Comparison of ENCODE assay signal across 10 mouse cellular contexts in the genomic region with DNA sequence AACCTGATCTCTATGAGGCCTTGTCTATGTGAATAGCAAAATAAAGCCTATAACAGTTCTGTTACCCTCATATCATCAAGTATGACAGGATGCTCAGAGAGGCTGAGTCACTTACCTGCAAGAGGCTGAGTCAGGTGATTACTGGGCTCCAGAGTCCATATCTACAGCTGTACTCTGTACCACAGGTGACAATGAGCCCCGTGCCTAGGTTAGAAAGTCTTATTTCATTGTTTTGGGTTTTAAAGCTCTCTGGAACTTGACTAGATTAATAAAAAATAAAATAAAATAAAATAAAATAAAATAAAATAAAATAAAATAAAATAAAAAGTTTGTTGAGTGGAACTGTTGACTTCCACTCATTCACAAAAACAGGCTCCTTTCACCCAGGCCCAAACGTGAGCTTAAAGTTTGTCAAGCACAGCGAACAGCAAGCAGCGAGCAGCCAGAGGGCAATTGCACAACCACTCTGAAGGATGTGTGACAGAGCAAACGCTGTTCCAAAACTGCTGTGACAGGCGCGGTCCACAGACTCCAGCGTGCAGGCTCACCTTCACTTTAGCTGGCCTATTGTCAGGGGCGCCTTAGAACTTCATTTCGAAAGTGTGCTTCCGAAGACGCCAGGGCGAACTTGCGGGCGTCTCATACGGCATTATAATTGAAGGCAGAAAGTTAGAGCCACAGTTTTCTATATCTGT. TPM values are rescaled to one million over a fixed set of nuclear protein-coding genes. Genes with fewer than 3 reads are reported as not detected.
DNase-seq lines count a peak whose midpoint lies in the region; ATAC-seq and TF ChIP-seq lines count a peak whose summit lies in the region.
"Had no signal": no experiment of that assay in that cellular context is flagged by ENCODE, and none has a peak within 500 bp of the region (broad histone marks: within the 10 kb centered on the region; RNA-seq: fewer than 3 reads in every experiment).

No protein-coding gene starts in this region.

- TF ChIP-seq POLR2A in thymus, adult 2 months (IDR thresholded peaks at IDR 0.05; ENCODE audit: control insufficient read depth, extremely low read depth, insufficient read depth, low read length, poor library complexity) = no peak

- no peak for ATAC-seq in CD4-positive, CD25-positive, alpha-beta regulatory T cell, adult 4 months
- no peak for ATAC-seq in forebrain, embryonic 13.5 days

- WGBS in thymus, adult 2 months = 89% methylated on average over 16 of the region's 16 CpGs
- 77% methylated on average over 16 of the region's 16 CpGs for WGBS in limb, embryonic 10.5 days
- WGBS in forebrain, embryonic 13.5 days = 58% methylated on average over 16 of the region's 16 CpGs

- DNase-seq in thymus, postnatal 4 days = peak; percentile 18
- no peak for DNase-seq in thymus, adult 2 months
- peak; percentile 45 for DNase-seq in limb, embryonic 10.5 days (ENCODE audit: low spot score)
- peak; percentile 32 for DNase-seq in lung, postnatal 14 days
- DNase-seq in ovary, postnatal 10 days (ENCODE audit: low spot score) = no peak
- DNase-seq: gastrocnemius, postnatal 25 days; layer of hippocampus, postnatal 36 days had no signal

- H3K4me2 ChIP-seq in forebrain, embryonic 13.5 days = no peak overlapping the region

- no peaks in the 10 kb centered on the region for H3K9me3 ChIP-seq in limb, embryonic 10.5 days (replicated peaks)
- H3K9me3 ChIP-seq in forebrain, embryonic 13.5 days (replicated peaks) = no peaks in the 10 kb centered on the region

- no peaks in the 10 kb centered on the region for H3K27me3 ChIP-seq in thymus, adult 2 months (ENCODE audit: control insufficient read depth, insufficient read depth, low read length)
- peaks cover 4% of the 10 kb centered on the region; the same call in 1 of the 2 replicates for H3K27me3 ChIP-seq in limb, embryonic 10.5 days (ENCODE audit: low read depth, poor library complexity, severe bottlenecking)
- H3K27me3 ChIP-seq in forebrain, embryonic 13.5 days = peaks cover 24% of the 10 kb centered on the region

- TF ChIP-seq CTCF in thymus, adult 2 months (IDR thresholded peaks at IDR 0.05; ENCODE audit: borderline replicate concordance, control insufficient read depth, extremely low read depth, insufficient read depth, low read length, poor library complexity) = no peak

- no peak overlapping the region for H3K9ac ChIP-seq in forebrain, embryonic 13.5 days

- H3K36me3 ChIP-seq in thymus, adult 2 months (ENCODE audit: control insufficient read depth, insufficient read depth, low read length) = no peaks in the 10 kb centered on the region
- no peaks in the 10 kb centered on the region for H3K36me3 ChIP-seq in limb, embryonic 10.5 days
- no peaks in the 10 kb centered on the region for H3K36me3 ChIP-seq in forebrain, embryonic 13.5 days (ENCODE audit: poor library complexity, severe bottlenecking)

- peaks cover 8% of the 10 kb centered on the region for H3K4me1 ChIP-seq in thymus, adult 2 months (replicated peaks; ENCODE audit: control insufficient read depth, insufficient read depth, low read length)
- peaks cover 39% of the 10 kb centered on the region for H3K4me1 ChIP-seq in limb, embryonic 10.5 days
- peaks cover 12% of the 10 kb centered on the region for H3K4me1 ChIP-seq in forebrain, embryonic 13.5 days

- H3K27ac ChIP-seq in thymus, adult 2 months (ENCODE audit: control insufficient read depth, insufficient read depth, low read length) = no peak overlapping the region
- H3K27ac ChIP-seq in limb, embryonic 10.5 days = peak overlapping the region; percentile 74
- H3K27ac ChIP-seq in forebrain, embryonic 13.5 days = no peak overlapping the region
- H3K27ac ChIP-seq: macrophage had no signal

- no peak overlapping the region for H3K4me3 ChIP-seq in thymus, adult 2 months (ENCODE audit: control insufficient read depth, insufficient read depth, low read length)
- peak overlapping the region; percentile 7; the same call in 1 of the 2 replicates for H3K4me3 ChIP-seq in limb, embryonic 10.5 days
- H3K4me3 ChIP-seq in forebrain, embryonic 13.5 days = no peak overlapping the region

RNA-seq across cellular contexts. Expression of a gene that starts 6.5 kb away (rescaled TPM):
- 20.7 and 23.9 TPM in 2 replicates for polyA plus RNA-seq in thymus, adult 2 months (2012; rRNA removed)
- 12.1 and 13.6 TPM in 2 replicates for polyA plus RNA-seq in limb, embryonic 10.5 days (2016; fragmentation: Nextera tagmentation; extraction: Ambion mirVana)
- 1 to 10 TPM; 4.4 to 7.8 TPM for polyA plus RNA-seq in CD4-positive, CD25-positive, alpha-beta regulatory T cell, adult 4 months (2017; shearing (Covaris generic))
- 1.3 and 2.1 TPM in 2 replicates for polyA plus RNA-seq in forebrain, embryonic 13.5 days (2015; fragmentation: Nextera tagmentation; extraction: Ambion mirVana)

RNA-seq across cellular contexts. Expression of a gene that starts 35.0 kb away (rescaled TPM):
- 4.7 and 4.9 TPM in 2 replicates for polyA plus RNA-seq in thymus, adult 2 months (2012; rRNA removed)
- polyA plus RNA-seq in limb, embryonic 10.5 days (2016; fragmentation: Nextera tagmentation; extraction: Ambion mirVana) = 0.73 and 1.3 TPM in 2 replicates
- 1 to 10 TPM in 1 of 2 experiments, under 1 TPM in 1; 0.91 to 1.3 TPM for polyA plus RNA-seq in CD4-positive, CD25-positive, alpha-beta regulatory T cell, adult 4 months (2017; shearing (Covaris generic))
- polyA plus RNA-seq in forebrain, embryonic 13.5 days (2015; fragmentation: Nextera tagmentation; extraction: Ambion mirVana) = 1.1 TPM in 2 replicates

Comparison
In these comparisons a context has a peak if more than half of its experiments do, and no peak if none do; other contexts are left out.
1. DNase-seq: peak in thymus, postnatal 4 days (single experiment), limb, embryonic 10.5 days (single experiment) and lung, postnatal 14 days (single experiment); none in thymus, adult 2 months (single experiment) and ovary, postnatal 10 days (single experiment).